Mouse (Mus musculus): Measurements from ENCODE around the gene Gm8765. TPM values are rescaled to one million over a fixed set of nuclear protein-coding genes. Genes with fewer than 3 reads are reported as not detected.
"Not testable (repeated sequence)": the region's sequence is repeated elsewhere in the genome, so short reads cannot be mapped to it uniquely, and the experiment has no call there.

The Gm8765 gene
- not detected for total RNA-seq (2021)

GRCm38 (mm10) chr13:50698012-50698411 is at the start of gene Gm8765:
TSS of gene Gm8765 (plus strand) at chr13:50698312.
- intact Hi-C loops (cut with DNase I); DNase-seq: not testable (repeated sequence)

GRCm38 (mm10) chr13:50648771-50649170 is 49.3 kb upstream of the Gm8765 start:
- intact Hi-C loops (cut with DNase I); DNase-seq: not testable (repeated sequence)

- DNase-seq; intact Hi-C loops (cut with DNase I): not testable (repeated sequence)
Observed at GRCm38 (mm10) chr13:50750282-50750681, 52.2 kb downstream of the Gm8765 start.

- no peak for DNase-seq
- intact Hi-C loops (cut with DNase I), result no loop called here
Observed at GRCm38 (mm10) chr13:50751732-50752131, 53.6 kb downstream of the Gm8765 start.

GRCm38 (mm10) chr13:50752961-50753360 is 54.8 kb downstream of the Gm8765 start:
- intact Hi-C loops (cut with DNase I); DNase-seq: not testable (repeated sequence)

Small RNAs within 50 kb of the gene (microRNA-seq; reads per million reads assigned to microRNA genes)
- gene Gm23952, result not detected

Other genes starting within 250 kb of the Gm8765 start
- not detected for gene Nutm2, start 231.0 kb upstream of the Gm8765 start, total RNA-seq (2021)
- not detected for gene Gm904, start 55.1 kb upstream of the Gm8765 start, total RNA-seq (2021)